Mouse (Mus musculus): ENCODE data around the gene Fancl. TPM values are rescaled to one million over a fixed set of nuclear protein-coding genes. Genes with fewer than 3 reads are reported as not detected.

Gene Fancl
- total RNA-seq, 2 experiments from 2014 or later = 8.1 to 9.2 TPM

- no peak for TF ChIP-seq CTCF (conservative IDR thresholded peaks at IDR 0.05)
- no peak for DNase-seq (ENCODE audit: low spot score in 2 of 2)
- no peak overlapping the region for H3K4me3 ChIP-seq
- H3K27ac ChIP-seq = no peak overlapping the region
Measured at GRCm38 (mm10) chr11:26518991-26519390, 133.1 kb downstream of the Fancl start.

Other genes starting within 250 kb of the Fancl start
- gene 5730522E02Rik, start 175.4 kb upstream of the Fancl start, total RNA-seq (2021) = 10 to 100 TPM; 13.9 to 14.0 TPM
- gene Gm6899, start 207.1 kb downstream of the Fancl start, total RNA-seq (2021) = not detected
- gene Vrk2, start 207.9 kb downstream of the Fancl start, total RNA-seq (2021) = 1 to 10 TPM; 3.5 to 4.9 TPM

Measured in layer of hippocampus, adult 2 months (tissue).